Mouse (Mus musculus): ENCODE measurements at regions not wholly inside any gene's neighbourhood (a gene's known extent, or its start where the extent isn't known, plus 50 kb on each side); places are given as distances from the start of the nearest gene placed in this dataset.

- no peaks in the 10 kb centered on the region for H3K36me3 ChIP-seq (ENCODE audit: poor library complexity, severe bottlenecking)
- H3K4me3 ChIP-seq, result no peak overlapping the region
- peak; percentile 51; the same call in 1 of the 2 replicates for ATAC-seq
- no peaks in the 10 kb centered on the region for H3K27me3 ChIP-seq
- H3K27ac ChIP-seq, result no peak overlapping the region
- H3K9ac ChIP-seq, result no peak overlapping the region
- peaks cover 6% of the 10 kb centered on the region for H3K4me1 ChIP-seq
- no peak overlapping the region for H3K4me2 ChIP-seq
- WGBS, result 59% methylated on average over 7 of the region's 7 CpGs
- no peaks in the 10 kb centered on the region for H3K9me3 ChIP-seq (replicated peaks)
These were observed 325.1 kb downstream of the Serpinb8 start for GRCm38 (mm10) chr1:107914671-107915590.

GRCm38 (mm10) chr1:107917037-107917436, 327.2 kb downstream of the Serpinb8 start:
- Histone ChIP-seq H3K36me3 (ENCODE audit: poor library complexity, severe bottlenecking) (no peaks in the 10 kb centered on the region), H3K27me3 (no peaks in the 10 kb centered on the region), H3K4me3 (no peak overlapping the region), H3K9me3 (replicated peaks) (no peaks in the 10 kb centered on the region), H3K4me1 (peaks cover 6% of the 10 kb centered on the region), H3K4me2 (no peak overlapping the region), H3K27ac (no peak overlapping the region), H3K9ac (no peak overlapping the region)
- WGBS, result 58% methylated on average over 5 of the region's 5 CpGs
- no peak for ATAC-seq

GRCm38 (mm10) chr1:107941601-107942270, 351.9 kb downstream of the Serpinb8 start:
- peaks cover 6% of the 10 kb centered on the region; the same call in 1 of the 2 replicates for H3K4me1 ChIP-seq
- H3K36me3 ChIP-seq (ENCODE audit: poor library complexity, severe bottlenecking), result no peaks in the 10 kb centered on the region
- ATAC-seq, result no peak
- H3K9me3 ChIP-seq (replicated peaks), result no peaks in the 10 kb centered on the region
- no peak overlapping the region for H3K4me2 ChIP-seq
- no peak overlapping the region for H3K27ac ChIP-seq
- no peaks in the 10 kb centered on the region for H3K27me3 ChIP-seq
- WGBS, result 81% methylated on average over 5 of the region's 5 CpGs
- H3K4me3 ChIP-seq, result no peak overlapping the region
- no peak overlapping the region for H3K9ac ChIP-seq

- Histone ChIP-seq H3K4me2 (no peak overlapping the region), H3K36me3 (ENCODE audit: poor library complexity, severe bottlenecking) (no peaks in the 10 kb centered on the region), H3K9me3 (replicated peaks) (no peaks in the 10 kb centered on the region), H3K4me1 (peaks cover 10% of the 10 kb centered on the region; the same call in 1 of the 2 replicates), H3K27me3 (no peaks in the 10 kb centered on the region), H3K27ac (no peak overlapping the region), H3K9ac (no peak overlapping the region), H3K4me3 (no peak overlapping the region)
- WGBS, result 35% methylated on average over 1 of the region's 1 CpGs
- ATAC-seq, result peak; percentile 70; the same call in 1 of the 2 replicates
These were observed 356.6 kb downstream of the Serpinb8 start for GRCm38 (mm10) chr1:107946204-107946939.

- H3K9me3 ChIP-seq (replicated peaks), result no peaks in the 10 kb centered on the region
- no peak overlapping the region for H3K4me3 ChIP-seq
- H3K4me2 ChIP-seq, result no peak overlapping the region
- no peaks in the 10 kb centered on the region for H3K27me3 ChIP-seq
- H3K27ac ChIP-seq, result no peak overlapping the region
- peaks cover 10% of the 10 kb centered on the region; the same call in 1 of the 2 replicates for H3K4me1 ChIP-seq
- WGBS, result 69% methylated on average over 2 of the region's 2 CpGs
- no peak overlapping the region for H3K9ac ChIP-seq
- no peaks in the 10 kb centered on the region for H3K36me3 ChIP-seq (ENCODE audit: poor library complexity, severe bottlenecking)
- no peak for ATAC-seq
These were observed 360.6 kb downstream of the Serpinb8 start for GRCm38 (mm10) chr1:107950396-107950795.

GRCm38 (mm10) chr1:107961009-107961408, 371.2 kb downstream of the Serpinb8 start:
- H3K4me3 ChIP-seq, result no peak overlapping the region
- H3K9me3 ChIP-seq (replicated peaks), result no peaks in the 10 kb centered on the region
- no peak overlapping the region for H3K4me2 ChIP-seq
- H3K4me1 ChIP-seq, result no peaks in the 10 kb centered on the region
- no peaks in the 10 kb centered on the region for H3K36me3 ChIP-seq (ENCODE audit: poor library complexity, severe bottlenecking)
- no peak overlapping the region for H3K27ac ChIP-seq
- ATAC-seq, result no peak
- no peaks in the 10 kb centered on the region for H3K27me3 ChIP-seq
- H3K9ac ChIP-seq, result no peak overlapping the region

GRCm38 (mm10) chr1:107975626-107976335, 386.0 kb downstream of the Serpinb8 start:
- no peak overlapping the region for H3K4me3 ChIP-seq
- H3K4me1 ChIP-seq, result peaks cover 26% of the 10 kb centered on the region
- H3K27me3 ChIP-seq, result peaks cover under 1% of the 10 kb centered on the region; the same call in 1 of the 2 replicates
- no peak overlapping the region for H3K4me2 ChIP-seq
- H3K9me3 ChIP-seq (replicated peaks), result no peaks in the 10 kb centered on the region
- H3K36me3 ChIP-seq (ENCODE audit: poor library complexity, severe bottlenecking), result no peaks in the 10 kb centered on the region
- 11% methylated on average over 8 of the region's 8 CpGs for WGBS
- no peak overlapping the region for H3K27ac ChIP-seq
- peak; percentile 33; the same call in 1 of the 2 replicates for ATAC-seq
- H3K9ac ChIP-seq, result no peak overlapping the region

- ATAC-seq, result no peak
- Histone ChIP-seq H3K9me3 (replicated peaks) (no peaks in the 10 kb centered on the region), H3K36me3 (ENCODE audit: poor library complexity, severe bottlenecking) (no peaks in the 10 kb centered on the region), H3K27ac (no peak overlapping the region), H3K9ac (no peak overlapping the region), H3K4me3 (no peak overlapping the region), H3K4me2 (no peak overlapping the region), H3K4me1 (peaks cover 26% of the 10 kb centered on the region), H3K27me3 (peaks cover 4% of the 10 kb centered on the region; the same call in 1 of the 2 replicates)
- WGBS, result 32% methylated on average over 2 of the region's 2 CpGs
These were observed 387.9 kb downstream of the Serpinb8 start for GRCm38 (mm10) chr1:107977686-107978085.

- no peaks in the 10 kb centered on the region for H3K9me3 ChIP-seq (replicated peaks)
- H3K4me2 ChIP-seq, result peak overlapping the region; percentile 16
- no peak overlapping the region for H3K4me3 ChIP-seq
- peaks cover 26% of the 10 kb centered on the region for H3K4me1 ChIP-seq
- ATAC-seq, result peak; percentile 83
- 4% methylated on average over 5 of the region's 5 CpGs for WGBS
- no peak overlapping the region for H3K9ac ChIP-seq
- H3K36me3 ChIP-seq (ENCODE audit: poor library complexity, severe bottlenecking), result no peaks in the 10 kb centered on the region
- H3K27ac ChIP-seq, result no peak overlapping the region
- H3K27me3 ChIP-seq, result peaks cover 4% of the 10 kb centered on the region; the same call in 1 of the 2 replicates
These were observed 388.6 kb downstream of the Serpinb8 start for GRCm38 (mm10) chr1:107978411-107978810.

GRCm38 (mm10) chr1:107985646-107986045, 395.8 kb downstream of the Serpinb8 start:
- no peaks in the 10 kb centered on the region for H3K36me3 ChIP-seq (ENCODE audit: poor library complexity, severe bottlenecking)
- WGBS, result 89% methylated on average over 2 of the region's 2 CpGs
- peaks cover 4% of the 10 kb centered on the region; the same call in 1 of the 2 replicates for H3K27me3 ChIP-seq
- no peak overlapping the region for H3K27ac ChIP-seq
- no peak for ATAC-seq
- no peak overlapping the region for H3K4me3 ChIP-seq
- H3K4me2 ChIP-seq, result no peak overlapping the region
- no peaks in the 10 kb centered on the region for H3K4me1 ChIP-seq
- no peak overlapping the region for H3K9ac ChIP-seq
- H3K9me3 ChIP-seq (replicated peaks), result no peaks in the 10 kb centered on the region

- ATAC-seq, result no peak
- WGBS, result 68% methylated on average over 4 of the region's 4 CpGs
- Histone ChIP-seq H3K4me1 (no peaks in the 10 kb centered on the region), H3K27me3 (no peaks in the 10 kb centered on the region), H3K4me2 (no peak overlapping the region), H3K9ac (no peak overlapping the region), H3K4me3 (no peak overlapping the region), H3K36me3 (ENCODE audit: poor library complexity, severe bottlenecking) (no peaks in the 10 kb centered on the region), H3K27ac (no peak overlapping the region), H3K9me3 (replicated peaks) (no peaks in the 10 kb centered on the region)
These were observed 398.3 kb downstream of the Serpinb8 start for GRCm38 (mm10) chr1:107988076-107988475.
